Mouse (Mus musculus) liver, embryonic 14.5 days (tissue): ENCODE measurements around the gene Stk33.

Experiments
- CTCF ChIP-seq: IDR thresholded peaks from 2 replicates; pipeline ENCODE4 v1.5.1; 2016; ENCODE audit warnings: antibody characterized with exemption, low read depth, control low read depth
- EP300 ChIP-seq: IDR thresholded peaks from 2 replicates; pipeline ENCODE4 v1.6.1; 2016; ENCODE audit warnings: antibody characterized with exemption, low read depth

GRCm38 (mm10) chr7:109467591-109467990, 28.7 kb upstream of the Stk33 start:
- TF ChIP-seq CTCF (no peak), EP300 (no peak)
